In the genomic region with DNA sequence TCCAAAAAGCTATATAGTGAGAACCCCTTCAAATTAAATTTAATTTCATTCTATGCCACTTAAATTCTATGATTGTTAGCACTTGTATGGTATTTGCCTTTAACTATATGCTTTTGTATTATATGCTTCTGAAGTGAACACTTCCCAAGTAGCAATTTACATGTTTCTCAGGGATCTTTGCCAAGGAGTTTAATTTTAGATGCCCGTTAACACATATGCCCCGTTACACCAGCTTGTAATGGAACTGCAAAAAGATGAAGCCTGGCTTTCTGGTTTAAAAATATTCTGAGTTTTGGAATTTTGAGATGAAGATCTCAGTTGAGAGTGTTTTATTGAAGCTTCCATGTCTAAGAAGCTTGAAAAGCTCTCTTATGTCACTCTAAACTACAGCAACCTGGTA, we compare ENCODE assay signal across 14 mouse cellular contexts.
"Had no signal": no experiment of that assay in that cellular context is flagged by ENCODE, and none has a peak within 500 bp of the region (broad histone marks: within the 10 kb centered on the region; RNA-seq: fewer than 3 reads in every experiment).

No protein-coding gene starts in this region.

- H3K4me3 ChIP-seq: limb, embryonic 12.5 days; liver, embryonic 13.5 days; lung, embryonic 15.5 days; megakaryocyte, embryonic 14.5 days; midbrain, embryonic 12.5 days; stomach, embryonic 15.5 days had no signal

- H3K4me2 ChIP-seq: limb, embryonic 12.5 days; liver, embryonic 13.5 days; lung, embryonic 15.5 days; midbrain, embryonic 12.5 days; stomach, embryonic 15.5 days had no signal

- ATAC-seq: liver, postnatal 0 days had no signal

- H3K9me3 ChIP-seq: limb, embryonic 12.5 days; liver, embryonic 13.5 days; lung, embryonic 15.5 days; megakaryocyte, embryonic 14.5 days; midbrain, embryonic 12.5 days; stomach, embryonic 15.5 days had no signal

- H3K36me3 ChIP-seq: limb, embryonic 12.5 days; liver, embryonic 13.5 days; lung, embryonic 15.5 days; midbrain, embryonic 12.5 days; stomach, embryonic 15.5 days had no signal

- H3K4me1 ChIP-seq: liver, embryonic 13.5 days; megakaryocyte, embryonic 14.5 days; midbrain, embryonic 12.5 days had no signal

- H3K27ac ChIP-seq: limb, embryonic 12.5 days; liver, embryonic 13.5 days; lung, embryonic 15.5 days; macrophage; midbrain, embryonic 12.5 days; stomach, embryonic 15.5 days had no signal

- DNase-seq: kidney, adult 8-10 months; kidney, postnatal 25 days; liver; liver, embryonic 13.5 days; liver, postnatal 0 days; lung, postnatal 14 days; right cerebral cortex, postnatal 14 days; thymus, postnatal 36 days had no signal

- H3K27me3 ChIP-seq: limb, embryonic 12.5 days; liver, embryonic 13.5 days; lung, embryonic 15.5 days; midbrain, embryonic 12.5 days; stomach, embryonic 15.5 days had no signal

- H3K9ac ChIP-seq: limb, embryonic 12.5 days; liver, embryonic 13.5 days; liver, postnatal 0 days; lung, embryonic 15.5 days; midbrain, embryonic 12.5 days; stomach, embryonic 15.5 days had no signal
